27 mouse cellular contexts compared by ENCODE assay signal in the genomic region with DNA sequence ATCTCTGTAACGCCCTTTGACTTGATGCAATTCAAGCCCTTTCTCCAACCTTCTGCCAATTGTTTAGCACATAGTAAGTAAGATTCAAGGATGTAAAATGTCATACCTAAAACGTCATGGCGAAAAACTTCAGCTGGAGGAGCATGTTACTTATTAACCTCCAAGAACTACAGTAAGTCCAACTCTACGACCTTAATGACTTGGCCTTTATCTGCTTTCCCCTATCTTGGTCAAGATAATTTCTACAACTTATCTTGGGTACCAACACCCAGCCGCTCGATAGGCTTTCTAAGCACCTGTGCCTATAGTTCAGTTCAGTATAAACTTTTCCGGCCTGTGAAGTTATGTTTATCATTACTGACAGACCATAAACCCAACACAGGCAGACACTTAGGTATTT. TPM values are rescaled to one million over a fixed set of nuclear protein-coding genes. Genes with fewer than 3 reads are reported as not detected.
DNase-seq lines count a peak whose midpoint lies in the region; ATAC-seq and TF ChIP-seq lines count a peak whose summit lies in the region.
"Had no signal": no experiment of that assay in that cellular context is flagged by ENCODE, and none has a peak within 500 bp of the region (broad histone marks: within the 10 kb centered on the region; RNA-seq: fewer than 3 reads in every experiment).

No protein-coding gene starts in this region.

- H3K9ac ChIP-seq in heart, embryonic 11.5 days (ENCODE audit: low read depth, low read length): no peak overlapping the region
- H3K9ac ChIP-seq in liver, embryonic 13.5 days: no peak overlapping the region
- no peak overlapping the region for H3K9ac ChIP-seq in liver, embryonic 11.5 days (ENCODE audit: low read depth, low read length)
- no peak overlapping the region for H3K9ac ChIP-seq in stomach, embryonic 14.5 days (replicated peaks; ENCODE audit: low read depth, low read length)
- H3K9ac ChIP-seq in stomach, postnatal 0 days (ENCODE audit: low read length): no peak overlapping the region
- H3K9ac ChIP-seq: embryonic facial prominence, embryonic 15.5 days; forebrain, embryonic 12.5 days; forebrain, postnatal 0 days; hindbrain, embryonic 14.5 days; kidney, embryonic 15.5 days; liver, embryonic 15.5 days; midbrain, embryonic 12.5 days; neural tube, embryonic 13.5 days had no signal

- peak; percentile 36 for DNase-seq in heart, adult 11 months
- no peak for DNase-seq in liver, embryonic 13.5 days
- DNase-seq in liver, embryonic 11.5 days (ENCODE audit: low spot score): no peak
- no peak for DNase-seq in stomach, postnatal 0 days (ENCODE audit: low spot score)
- no peak for DNase-seq in left cerebral cortex, adult 8-10 months (ENCODE audit: low spot score in 2 of 2)
- no peak for DNase-seq in adrenal gland, adult 18-20 months (ENCODE audit: low spot score in 2 of 2)
- DNase-seq: adrenal gland, postnatal 10 days; cerebellum, adult 8-10 months; cerebellum, postnatal 25 days; forebrain, postnatal 0 days; gastrocnemius, postnatal 10 days; heart, postnatal 4 days; layer of hippocampus, postnatal 36 days; lung, postnatal 4 days had no signal

- WGBS in heart, embryonic 11.5 days (ENCODE audit: insufficient replicate concordance): 62% methylated on average over 7 of the region's 7 CpGs
- WGBS in liver, embryonic 13.5 days (ENCODE audit: insufficient replicate concordance): 61% methylated on average over 7 of the region's 7 CpGs
- 63% methylated on average over 7 of the region's 7 CpGs for WGBS in liver, embryonic 11.5 days
- WGBS in stomach, embryonic 14.5 days: 56% methylated on average over 7 of the region's 7 CpGs
- WGBS in stomach, postnatal 0 days: 56% methylated on average over 7 of the region's 7 CpGs

- no peak overlapping the region for H3K4me3 ChIP-seq in heart, embryonic 11.5 days (ENCODE audit: low read depth, low read length)
- no peak overlapping the region for H3K4me3 ChIP-seq in liver, embryonic 13.5 days (replicated peaks)
- H3K4me3 ChIP-seq in liver, embryonic 11.5 days (ENCODE audit: low read depth, low read length): no peak overlapping the region
- H3K4me3 ChIP-seq in stomach, embryonic 14.5 days (ENCODE audit: low read depth, low read length): no peak overlapping the region
- no peak overlapping the region for H3K4me3 ChIP-seq in stomach, postnatal 0 days (ENCODE audit: low read depth, low read length)
- H3K4me3 ChIP-seq: embryonic facial prominence, embryonic 10.5 days; embryonic facial prominence, embryonic 15.5 days; forebrain, embryonic 12.5 days; heart, embryonic 10.5 days; kidney, embryonic 15.5 days; liver, embryonic 15.5 days; megakaryocyte, embryonic 14.5 days; midbrain, embryonic 12.5 days; neural tube, embryonic 13.5 days had no signal

- ATAC-seq in heart, embryonic 11.5 days (replicated peaks; ENCODE audit: insufficient number of reproducible peaks, low FRiP score, low TSS enrichment): no peak
- ATAC-seq in liver, embryonic 13.5 days (ENCODE audit: low read depth): no peak
- ATAC-seq in liver, embryonic 11.5 days (replicated peaks; ENCODE audit: low FRiP score): no peak
- ATAC-seq in stomach, embryonic 14.5 days (ENCODE audit: insufficient number of reproducible peaks, insufficient read depth, low FRiP score, low read depth): no peak
- ATAC-seq in stomach, postnatal 0 days (ENCODE audit: low FRiP score, low TSS enrichment): no peak
- ATAC-seq: forebrain, postnatal 0 days had no signal

- H3K4me1 ChIP-seq in heart, embryonic 11.5 days (ENCODE audit: control insufficient read depth, insufficient read depth, low read length): peaks cover 22% of the 10 kb centered on the region
- H3K4me1 ChIP-seq in liver, embryonic 13.5 days (replicated peaks): peaks cover 67% of the 10 kb centered on the region
- peaks cover 27% of the 10 kb centered on the region for H3K4me1 ChIP-seq in liver, embryonic 11.5 days (replicated peaks; ENCODE audit: control insufficient read depth, insufficient read depth, low read length)
- peaks cover 19% of the 10 kb centered on the region; the same call in 1 of the 2 replicates for H3K4me1 ChIP-seq in stomach, embryonic 14.5 days (ENCODE audit: control insufficient read depth, insufficient read depth, low read length)
- 0 out of 2 replicates have a peak, but pooled peaks cover 2% of the 10 kb centered on the region for H3K4me1 ChIP-seq in stomach, postnatal 0 days (replicated peaks; ENCODE audit: control insufficient read depth, insufficient read depth)

- H3K9me3 ChIP-seq in heart, embryonic 11.5 days (replicated peaks; ENCODE audit: control insufficient read depth, low read length): no peaks in the 10 kb centered on the region
- H3K9me3 ChIP-seq in liver, embryonic 13.5 days (replicated peaks): no peaks in the 10 kb centered on the region
- no peaks in the 10 kb centered on the region for H3K9me3 ChIP-seq in liver, embryonic 11.5 days (ENCODE audit: control insufficient read depth, low read length)
- H3K9me3 ChIP-seq in stomach, embryonic 14.5 days (ENCODE audit: control insufficient read depth, low read depth, low read length): no peaks in the 10 kb centered on the region
- no peaks in the 10 kb centered on the region for H3K9me3 ChIP-seq in stomach, postnatal 0 days (ENCODE audit: control insufficient read depth, low read length)
- H3K9me3 ChIP-seq: embryonic facial prominence, embryonic 10.5 days; embryonic facial prominence, embryonic 15.5 days; forebrain, embryonic 12.5 days; heart, embryonic 10.5 days; kidney, embryonic 15.5 days; liver, embryonic 15.5 days; megakaryocyte, embryonic 14.5 days; midbrain, embryonic 12.5 days; neural tube, embryonic 13.5 days had no signal

- no peak for TF ChIP-seq EP300 in stomach, postnatal 0 days (optimal IDR thresholded peaks at IDR 0.05)

- no peak for TF ChIP-seq CTCF in stomach, postnatal 0 days (IDR thresholded peaks at IDR 0.05; ENCODE audit: low read depth)

- H3K4me2 ChIP-seq in heart, embryonic 11.5 days: no peak overlapping the region
- H3K4me2 ChIP-seq in liver, embryonic 13.5 days: peak overlapping the region; percentile 10; the same call in 1 of the 2 replicates
- no peak overlapping the region for H3K4me2 ChIP-seq in liver, embryonic 11.5 days
- H3K4me2 ChIP-seq in stomach, embryonic 14.5 days (replicated peaks; ENCODE audit: low read depth, low read length): peak overlapping the region; percentile 0; the same call in 1 of the 2 replicates
- H3K4me2 ChIP-seq in stomach, postnatal 0 days (replicated peaks; ENCODE audit: low read depth): no peak overlapping the region
- H3K4me2 ChIP-seq: forebrain, embryonic 12.5 days; kidney, embryonic 15.5 days; midbrain, embryonic 12.5 days; neural tube, embryonic 13.5 days had no signal

- no peaks in the 10 kb centered on the region for H3K36me3 ChIP-seq in heart, embryonic 11.5 days (ENCODE audit: control insufficient read depth, insufficient read depth, low read length)
- peaks cover 8% of the 10 kb centered on the region for H3K36me3 ChIP-seq in liver, embryonic 13.5 days
- H3K36me3 ChIP-seq in liver, embryonic 11.5 days (ENCODE audit: control insufficient read depth, insufficient read depth, low read length): 0 out of 2 replicates have a peak, but pooled peaks cover 3% of the 10 kb centered on the region
- H3K36me3 ChIP-seq in stomach, embryonic 14.5 days (ENCODE audit: control insufficient read depth, insufficient read depth, low read length): peaks cover 7% of the 10 kb centered on the region; the same call in 1 of the 2 replicates
- H3K36me3 ChIP-seq in stomach, postnatal 0 days (ENCODE audit: control insufficient read depth, insufficient read depth, low read length): no peaks in the 10 kb centered on the region
- H3K36me3 ChIP-seq: embryonic facial prominence, embryonic 15.5 days; kidney, embryonic 15.5 days; midbrain, embryonic 12.5 days had no signal

- no peaks in the 10 kb centered on the region for H3K27me3 ChIP-seq in heart, embryonic 11.5 days (ENCODE audit: control insufficient read depth, insufficient read depth, low read length)
- H3K27me3 ChIP-seq in liver, embryonic 13.5 days: no peaks in the 10 kb centered on the region
- no peaks in the 10 kb centered on the region for H3K27me3 ChIP-seq in liver, embryonic 11.5 days (replicated peaks; ENCODE audit: control insufficient read depth, insufficient read depth, low read length)
- H3K27me3 ChIP-seq in stomach, embryonic 14.5 days (ENCODE audit: control insufficient read depth, insufficient read depth, low read length): no peaks in the 10 kb centered on the region
- no peaks in the 10 kb centered on the region for H3K27me3 ChIP-seq in stomach, postnatal 0 days (ENCODE audit: control insufficient read depth, insufficient read depth, low read length)
- H3K27me3 ChIP-seq: CH12.LX; embryonic facial prominence, embryonic 15.5 days; forebrain, embryonic 12.5 days; kidney, embryonic 15.5 days; liver, embryonic 15.5 days; megakaryocyte, embryonic 14.5 days; midbrain, embryonic 12.5 days; neural tube, embryonic 13.5 days had no signal

- no peak overlapping the region for H3K27ac ChIP-seq in heart, embryonic 11.5 days (ENCODE audit: low read depth, low read length)
- H3K27ac ChIP-seq in liver, embryonic 13.5 days: no peak overlapping the region
- no peak overlapping the region for H3K27ac ChIP-seq in liver, embryonic 11.5 days (ENCODE audit: low read depth, low read length)
- H3K27ac ChIP-seq in stomach, embryonic 14.5 days (ENCODE audit: low read length): no peak overlapping the region
- no peak overlapping the region for H3K27ac ChIP-seq in stomach, postnatal 0 days (replicated peaks)
- H3K27ac ChIP-seq: embryonic facial prominence, embryonic 10.5 days; embryonic facial prominence, embryonic 15.5 days; forebrain, embryonic 12.5 days; heart, embryonic 10.5 days; hindbrain, embryonic 14.5 days; kidney, embryonic 15.5 days; liver, embryonic 15.5 days; midbrain, embryonic 12.5 days; neural tube, embryonic 13.5 days had no signal

RNA-seq across cellular contexts. Expression of a gene that starts 3.3 kb away (rescaled TPM):
- polyA plus RNA-seq in heart, embryonic 11.5 days (2014; fragmentation: Nextera tagmentation; extraction: Ambion mirVana): 19.0 TPM in 2 replicates
- 17.1 and 19.3 TPM in 2 replicates for polyA plus RNA-seq in liver, embryonic 13.5 days (2015; fragmentation: Nextera tagmentation; extraction: Ambion mirVana)
- 27.5 and 29.6 TPM in 2 replicates for polyA plus RNA-seq in liver, embryonic 11.5 days (2014; fragmentation: Nextera tagmentation; extraction: Ambion mirVana)
- 34.0 and 38.0 TPM in 2 replicates for polyA plus RNA-seq in stomach, embryonic 14.5 days (2014; fragmentation: Nextera tagmentation; extraction: Ambion mirVana)
- polyA plus RNA-seq in stomach, postnatal 0 days (2015; fragmentation: Nextera tagmentation; extraction: Ambion mirVana): 30.2 and 33.5 TPM in 2 replicates
- total RNA-seq in left cerebral cortex, adult 8-10 months (2022): 10 to 100 TPM; 27.0 to 37.2 (median 30.8) TPM
- total RNA-seq in adrenal gland, adult 18-20 months (2021): 10 to 100 TPM; 36.6 to 45.2 TPM

RNA-seq across cellular contexts. Expression of a gene that starts 39.1 kb away (rescaled TPM):
- 20.0 and 20.4 TPM in 2 replicates for polyA plus RNA-seq in heart, embryonic 11.5 days (2014; fragmentation: Nextera tagmentation; extraction: Ambion mirVana)
- 10.9 and 11.3 TPM in 2 replicates for polyA plus RNA-seq in liver, embryonic 13.5 days (2015; fragmentation: Nextera tagmentation; extraction: Ambion mirVana)
- polyA plus RNA-seq in liver, embryonic 11.5 days (2014; fragmentation: Nextera tagmentation; extraction: Ambion mirVana): 24.3 and 26.3 TPM in 2 replicates
- polyA plus RNA-seq in stomach, embryonic 14.5 days (2014; fragmentation: Nextera tagmentation; extraction: Ambion mirVana): 22.0 and 27.1 TPM in 2 replicates
- polyA plus RNA-seq in stomach, postnatal 0 days (2015; fragmentation: Nextera tagmentation; extraction: Ambion mirVana): 11.1 and 12.3 TPM in 2 replicates
- total RNA-seq in left cerebral cortex, adult 8-10 months (2022): 10 to 100 TPM; 23.5 to 28.0 (median 25.1) TPM
- total RNA-seq in adrenal gland, adult 18-20 months (2021): 10 to 100 TPM; 15.3 to 16.7 TPM

Comparison
In these comparisons a context has a peak if more than half of its experiments do, and no peak if none do; other contexts are left out.
1. H3K4me2 ChIP-seq: peak in liver, embryonic 13.5 days (single experiment) and stomach, embryonic 14.5 days (single experiment); none in heart, embryonic 11.5 days (single experiment), liver, embryonic 11.5 days (single experiment) and stomach, postnatal 0 days (single experiment).